Mouse (Mus musculus) liver, embryonic 13.5 days (tissue): Measurements from ENCODE around the gene Tctex1d2. TPM values are rescaled to one million over a fixed set of nuclear protein-coding genes. Genes with fewer than 3 reads are reported as not detected.
A peak's percentile ranks its signal among the peaks of the same experiment; 100 is the strongest.

Experiments
- ATAC-seq: fragments of 200-750 bp; cut with Nextera tagmentation; 2 replicates; pipeline ENCODE4 v1.8.0; 2017; ENCODE audit warnings: low read depth, mild to moderate bottlenecking, moderate number of reproducible peaks, moderate library complexity
- DNase-seq: peaks from one replicate; pipeline ENCODE4 v3.0.0; 2022
- H3K27ac ChIP-seq: fragments of 300-500 bp; sonication (generic); 2 replicates; pipeline ENCODE4 v1.5.1; 2015; ENCODE audit warnings: moderate library complexity, mild to moderate bottlenecking, inconsistent platforms
- H3K27me3 ChIP-seq: fragments of 300-500 bp; sonication (generic); 2 replicates; pipeline ENCODE4 v1.6.1; 2015; ENCODE audit warnings: mild to moderate bottlenecking, inconsistent platforms
- H3K36me3 ChIP-seq: fragments of 300-500 bp; sonication (generic); 2 replicates; pipeline ENCODE4 v1.6.1; 2015; ENCODE audit warnings: mild to moderate bottlenecking, inconsistent platforms
- H3K4me1 ChIP-seq: fragments of 300-500 bp; sonication (generic); replicated peaks from 2 replicates; pipeline ENCODE4 v1.6.1; 2015; ENCODE audit warnings: inconsistent platforms
- H3K4me2 ChIP-seq: fragments of 300-500 bp; sonication (generic); 2 replicates; pipeline ENCODE4 v1.6.1; 2015; ENCODE audit warnings: inconsistent platforms, mild to moderate bottlenecking, moderate library complexity
- H3K4me3 ChIP-seq: fragments of 300-500 bp; sonication (generic); replicated peaks from 2 replicates; pipeline ENCODE4 v1.5.1; 2015; ENCODE audit warnings: mild to moderate bottlenecking, inconsistent platforms
- H3K9ac ChIP-seq: fragments of 300-500 bp; sonication (generic); 2 replicates; pipeline ENCODE4 v1.6.1; 2015; ENCODE audit warnings: mild to moderate bottlenecking, inconsistent platforms
- H3K9me3 ChIP-seq: fragments of 300-500 bp; sonication (generic); replicated peaks from 2 replicates; pipeline ENCODE4 v1.6.1; 2016; ENCODE audit warnings: inconsistent platforms
- WGBS: fragments of 180-500 bp; shearing (Covaris S2); methylation state at CpG from one replicate; pipeline ENCODE4 v1.1.7; 2015; ENCODE audit not compliant: insufficient replicate concordance; 5-methylcytosine and 5-hydroxymethylcytosine counted together
- polyA plus RNA-seq: library from polyadenylated mRNA; unstranded; fragments of >200 nt; fragmentation: Nextera tagmentation; extraction: Ambion mirVana; gene quantifications from 2 replicates; pipeline ENCODE4 v1.2.1, GENCODE M21; 2015

The Tctex1d2 gene
- polyA plus RNA-seq, 1 experiment from 2014 or later = 7.2 TPM

DNA sequence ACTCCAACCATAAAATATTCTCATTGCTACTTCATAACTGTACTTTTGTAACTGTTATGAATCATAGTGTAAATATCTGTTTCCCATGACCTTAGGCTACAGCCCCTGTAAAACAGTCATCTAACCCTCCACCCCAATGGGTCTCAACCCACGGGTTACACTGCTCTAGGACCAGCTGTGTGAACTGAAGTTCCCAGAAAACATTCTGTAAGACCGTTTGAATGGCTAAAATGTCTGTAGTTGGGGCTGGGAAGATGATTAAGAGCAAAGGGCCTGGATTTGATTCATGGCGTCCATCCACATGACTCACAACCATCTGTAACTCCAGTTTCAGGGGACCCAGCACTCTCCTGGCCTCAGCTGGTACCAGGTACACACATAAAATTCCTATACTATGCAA lies 21.3 kb upstream of the Tctex1d2 start:
- H3K27me3 ChIP-seq = no peaks in the 10 kb centered on the region
- no peak overlapping the region for H3K27ac ChIP-seq
- H3K4me2 ChIP-seq = no peak overlapping the region
- ATAC-seq (no peak), DNase-seq (no peak)
- H3K9ac ChIP-seq = no peak overlapping the region
- 63% methylated on average over 3 of the region's 3 CpGs for WGBS
- H3K9me3 ChIP-seq = no peaks in the 10 kb centered on the region
- H3K4me1 ChIP-seq = peaks cover 7% of the 10 kb centered on the region
- H3K4me3 ChIP-seq = no peak overlapping the region
- H3K36me3 ChIP-seq = peaks cover 2% of the 10 kb centered on the region

- no peaks in the 10 kb centered on the region for H3K27me3 ChIP-seq
- no peak for ATAC-seq
- no peaks in the 10 kb centered on the region for H3K36me3 ChIP-seq
- WGBS = 79% methylated on average over 7 of the region's 7 CpGs
- no peak within 1 kb of the TSS for H3K9ac ChIP-seq
- no peak within 1 kb of the TSS for H3K4me3 ChIP-seq
- no peak within 1 kb of the TSS for H3K27ac ChIP-seq
- H3K9me3 ChIP-seq = no peaks in the 10 kb centered on the region
- H3K4me1 ChIP-seq = peaks cover 7% of the 10 kb centered on the region
- DNase-seq = no peak
- no peak within 1 kb of the TSS for H3K4me2 ChIP-seq
Measured at GRCm38 (mm10) chr16:32400267-32400666, 19.2 kb upstream of the Tctex1d2 start, which contains the start of gene Tm4sf19. Gene Tm4sf19 (plus strand): TSS chr16:32400506.

GRCm38 (mm10) chr16:32401335-32401965 lies 18.1 kb upstream of the Tctex1d2 start:
- Histone ChIP-seq H3K9me3 (no peaks in the 10 kb centered on the region), H3K4me1 (0 out of 2 replicates have a peak, but pooled peaks cover 4% of the 10 kb centered on the region), H3K36me3 (no peaks in the 10 kb centered on the region), H3K9ac (no peak overlapping the region), H3K27me3 (no peaks in the 10 kb centered on the region), H3K4me3 (no peak overlapping the region), H3K4me2 (no peak overlapping the region), H3K27ac (no peak overlapping the region)
- 43% methylated on average over 9 of the region's 9 CpGs for WGBS
- DNase-seq = no peak
- no peak for ATAC-seq

GRCm38 (mm10) chr16:32402818-32403217 lies 16.7 kb upstream of the Tctex1d2 start:
- 77% methylated on average over 3 of the region's 3 CpGs for WGBS
- Histone ChIP-seq H3K4me3 (no peak overlapping the region), H3K27ac (no peak overlapping the region), H3K9me3 (no peaks in the 10 kb centered on the region), H3K36me3 (no peaks in the 10 kb centered on the region), H3K4me1 (0 out of 2 replicates have a peak, but pooled peaks cover 4% of the 10 kb centered on the region), H3K4me2 (no peak overlapping the region), H3K9ac (no peak overlapping the region), H3K27me3 (no peaks in the 10 kb centered on the region)
- ATAC-seq = no peak
- no peak for DNase-seq

DNA sequence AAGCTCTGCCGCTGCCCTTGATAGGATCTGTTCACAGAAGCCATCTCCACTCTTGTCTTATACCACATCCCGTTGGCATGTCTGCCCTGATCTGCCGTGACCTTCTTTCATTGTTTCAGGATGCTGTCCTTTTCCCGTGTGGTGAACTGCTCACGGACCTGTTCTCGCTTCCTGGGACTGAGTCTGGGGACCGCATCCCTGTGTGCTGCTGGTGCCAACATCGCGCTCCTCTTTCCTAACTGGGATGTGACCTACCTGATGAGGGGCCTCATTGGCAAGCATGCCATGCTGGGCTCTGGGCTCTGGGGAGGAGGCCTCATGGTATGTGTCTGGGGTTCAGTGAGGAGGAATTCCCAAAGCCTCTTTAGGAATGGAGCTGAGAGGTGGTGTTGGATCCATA lies 13.8 kb upstream of the Tctex1d2 start:
- Histone ChIP-seq H3K4me2 (no peak overlapping the region), H3K27me3 (no peaks in the 10 kb centered on the region), H3K36me3 (no peaks in the 10 kb centered on the region), H3K4me1 (no peaks in the 10 kb centered on the region), H3K27ac (no peak overlapping the region), H3K4me3 (no peak overlapping the region), H3K9ac (no peak overlapping the region), H3K9me3 (no peaks in the 10 kb centered on the region)
- ATAC-seq (no peak), DNase-seq (no peak)
- WGBS = 83% methylated on average over 9 of the region's 9 CpGs

DNA sequence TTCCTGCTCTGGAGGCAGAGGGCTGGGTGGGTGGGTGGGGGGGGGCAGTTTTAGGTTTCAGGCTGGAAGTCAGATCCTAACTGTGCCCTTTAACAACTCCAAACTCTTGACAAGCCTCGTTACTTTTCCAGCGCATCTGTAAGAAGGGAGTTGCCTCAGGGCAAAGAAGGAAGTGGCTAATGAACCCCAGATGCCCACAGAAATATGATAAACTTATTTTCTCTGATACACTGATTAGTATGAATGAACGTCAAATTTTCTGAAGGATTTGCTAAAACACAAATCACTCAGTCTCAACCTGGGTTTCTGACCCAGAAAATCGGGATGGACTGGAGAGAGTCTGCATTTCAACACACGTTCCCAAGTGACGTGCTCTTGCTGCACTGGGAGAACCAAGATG lies 12.8 kb upstream of the Tctex1d2 start:
- Histone ChIP-seq H3K9ac (no peak overlapping the region), H3K27me3 (no peaks in the 10 kb centered on the region), H3K4me3 (no peak overlapping the region), H3K36me3 (no peaks in the 10 kb centered on the region), H3K9me3 (no peaks in the 10 kb centered on the region), H3K4me1 (no peaks in the 10 kb centered on the region), H3K4me2 (no peak overlapping the region), H3K27ac (no peak overlapping the region)
- no peak for ATAC-seq
- 61% methylated on average over 6 of the region's 6 CpGs for WGBS
- DNase-seq = no peak

- H3K36me3 ChIP-seq = no peaks in the 10 kb centered on the region
- no peaks in the 10 kb centered on the region for H3K9me3 ChIP-seq
- no peaks in the 10 kb centered on the region for H3K4me1 ChIP-seq
- ATAC-seq (no peak), DNase-seq (no peak)
- no peaks in the 10 kb centered on the region for H3K27me3 ChIP-seq
- H3K27ac ChIP-seq = no peak overlapping the region
- no peak overlapping the region for H3K4me2 ChIP-seq
- WGBS = 52% methylated on average over 10 of the region's 10 CpGs
- no peak overlapping the region for H3K4me3 ChIP-seq
- no peak overlapping the region for H3K9ac ChIP-seq
Measured at GRCm38 (mm10) chr16:32407730-32408129, 11.8 kb upstream of the Tctex1d2 start.

DNA sequence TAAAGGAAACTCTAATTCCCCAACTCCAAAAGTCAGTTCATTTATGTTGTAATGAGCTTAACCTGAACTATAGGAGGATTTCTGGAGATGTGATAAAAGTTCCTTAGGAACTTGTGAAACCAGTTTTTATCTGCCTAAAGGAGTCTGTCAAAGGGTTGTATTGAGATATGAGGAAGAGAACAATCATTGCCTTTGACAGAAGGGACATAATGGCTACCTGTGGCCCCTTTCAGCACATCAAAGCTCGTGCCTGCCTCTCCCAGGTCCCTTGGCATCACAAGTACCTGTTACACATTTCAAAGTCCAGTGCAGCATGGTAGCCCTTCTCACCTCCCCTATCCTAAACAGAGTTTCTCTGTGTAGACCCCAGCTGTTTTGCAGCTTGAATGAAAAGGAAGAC lies 2.0 kb upstream of the Tctex1d2 start:
- Histone ChIP-seq H3K4me1 (peaks cover 22% of the 10 kb centered on the region), H3K27me3 (no peaks in the 10 kb centered on the region), H3K9ac (no peak overlapping the region), H3K36me3 (no peaks in the 10 kb centered on the region), H3K4me2 (no peak overlapping the region), H3K4me3 (no peak overlapping the region), H3K9me3 (no peaks in the 10 kb centered on the region), H3K27ac (no peak overlapping the region)
- ATAC-seq = no peak
- 55% methylated on average over 1 of the region's 1 CpGs for WGBS
- DNase-seq = no peak

DNA sequence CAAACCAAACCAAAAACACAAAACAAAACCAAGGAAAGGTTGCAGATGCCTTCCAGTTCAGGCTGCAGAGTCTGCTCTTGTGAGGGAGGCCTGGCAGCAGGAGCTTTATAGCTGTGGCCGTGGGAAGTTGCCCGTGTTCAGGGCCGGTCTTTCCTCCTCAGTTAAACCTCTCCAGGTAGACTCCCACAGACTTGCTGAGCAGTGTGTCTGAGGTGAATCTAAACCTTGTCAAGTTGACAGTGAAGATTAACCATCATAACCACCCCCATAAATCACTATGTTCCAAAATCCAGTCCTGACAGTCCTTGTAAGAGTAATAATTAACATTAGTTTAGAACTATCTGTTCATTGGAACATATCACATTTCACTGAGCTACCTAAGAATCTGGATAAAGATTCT lies 8.0 kb downstream of the Tctex1d2 start:
- Histone ChIP-seq H3K27me3 (no peaks in the 10 kb centered on the region), H3K36me3 (no peaks in the 10 kb centered on the region), H3K9ac (no peak overlapping the region), H3K4me1 (peaks cover 20% of the 10 kb centered on the region), H3K9me3 (no peaks in the 10 kb centered on the region), H3K4me3 (no peak overlapping the region), H3K27ac (no peak overlapping the region), H3K4me2 (no peak overlapping the region)
- no peak for ATAC-seq
- WGBS = 90% methylated on average over 3 of the region's 3 CpGs
- no peak for DNase-seq

DNA sequence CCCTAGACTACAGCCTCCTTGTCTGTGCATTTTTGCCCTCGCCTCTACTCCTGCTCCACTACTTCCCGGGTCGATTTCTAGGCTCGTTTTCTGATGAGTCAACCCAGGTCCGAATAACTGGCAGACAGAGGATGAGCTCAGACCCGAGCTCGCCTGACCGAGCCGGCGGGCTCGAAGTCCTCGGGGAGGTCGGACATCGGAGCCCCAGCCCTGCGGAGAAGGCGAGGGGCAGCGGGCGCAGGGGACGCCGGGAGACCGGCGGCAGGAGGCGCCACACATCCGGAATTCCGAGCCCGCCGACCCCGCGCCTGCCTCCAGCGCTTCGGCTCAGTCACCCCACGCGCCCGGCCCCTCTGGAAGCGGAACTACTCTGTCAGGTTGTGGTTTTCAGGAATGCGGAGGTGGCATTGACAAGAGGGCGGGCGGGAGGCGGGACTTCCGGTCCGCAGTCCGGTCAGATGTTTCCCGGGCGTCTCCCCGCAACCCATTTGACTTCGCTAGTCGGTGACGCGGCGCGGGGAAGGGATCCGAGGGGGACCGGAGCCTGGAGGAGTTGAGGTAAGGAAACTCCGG lies 11.1 kb downstream of the Tctex1d2 start, which contains the start of gene Pcyt1a:
Pcyt1a (plus strand) TSS at position 448 of the 573 bp plus-strand sequence.
- ATAC-seq (peak; percentile 93), DNase-seq (peak; percentile 85)
- H3K27ac ChIP-seq = peak within 1 kb of the TSS; percentile 92
- H3K4me1 ChIP-seq = peaks cover 43% of the 10 kb centered on the region
- peak within 1 kb of the TSS; percentile 81 for H3K4me2 ChIP-seq
- peak within 1 kb of the TSS; percentile 97 for H3K9ac ChIP-seq
- WGBS = under 1% methylated on average over 54 of the region's 54 CpGs
- peak within 1 kb of the TSS; percentile 96 for H3K4me3 ChIP-seq
- H3K36me3 ChIP-seq = 0 out of 2 replicates have a peak, but pooled peaks cover 3% of the 10 kb centered on the region
- no peaks in the 10 kb centered on the region for H3K27me3 ChIP-seq
- no peaks in the 10 kb centered on the region for H3K9me3 ChIP-seq

GRCm38 (mm10) chr16:32431047-32431591 lies 11.6 kb downstream of the Tctex1d2 start:
- ATAC-seq (peak; percentile 66), DNase-seq (no peak)
- Histone ChIP-seq H3K27me3 (no peaks in the 10 kb centered on the region), H3K9ac (peak overlapping the region; percentile 97), H3K4me1 (peaks cover 46% of the 10 kb centered on the region), H3K36me3 (0 out of 2 replicates have a peak, but pooled peaks cover 3% of the 10 kb centered on the region), H3K9me3 (no peaks in the 10 kb centered on the region), H3K4me2 (peak overlapping the region; percentile 81), H3K27ac (peak overlapping the region; percentile 92), H3K4me3 (peak overlapping the region; percentile 96)
- under 1% methylated on average over 28 of the region's 28 CpGs for WGBS
